Mouse (Mus musculus) forebrain, embryonic 12.5 days (tissue): Measurements from ENCODE around the gene Pklr. TPM values are rescaled to one million over a fixed set of nuclear protein-coding genes. Genes with fewer than 3 reads are reported as not detected.

Experiments
- ATAC-seq: fragments of 200-750 bp; cut with Nextera tagmentation; 2 replicates; pipeline ENCODE4 v1.8.0; 2017; ENCODE audit warnings: moderate TSS enrichment; ENCODE audit not compliant: low FRiP score
- H3K27ac ChIP-seq: fragments of 300-500 bp; sonication (generic); 2 replicates; pipeline ENCODE4 v1.5.1; 2016; ENCODE audit warnings: mild to moderate bottlenecking
- H3K27me3 ChIP-seq: fragments of 300-500 bp; sonication (generic); 2 replicates; pipeline ENCODE4 v1.6.1; 2016; ENCODE audit warnings: mild to moderate bottlenecking
- H3K36me3 ChIP-seq: fragments of 300-500 bp; sonication (generic); replicated peaks from 2 replicates; pipeline ENCODE4 v1.6.1; 2016; ENCODE audit warnings: mild to moderate bottlenecking
- H3K4me1 ChIP-seq: fragments of 300-500 bp; sonication (generic); 2 replicates; pipeline ENCODE4 v1.6.1; 2016
- H3K4me2 ChIP-seq: fragments of 300-500 bp; sonication (generic); 2 replicates; pipeline ENCODE4 v1.6.1; 2016; ENCODE audit warnings: mild to moderate bottlenecking, moderate library complexity
- H3K4me3 ChIP-seq: fragments of 300-500 bp; sonication (generic); replicated peaks from 2 replicates; pipeline ENCODE4 v1.5.1; 2016; ENCODE audit warnings: mild to moderate bottlenecking
- H3K9ac ChIP-seq: fragments of 300-500 bp; sonication (generic); 2 replicates; pipeline ENCODE4 v1.6.1; 2016; ENCODE audit warnings: mild to moderate bottlenecking
- H3K9me3 ChIP-seq: fragments of 300-500 bp; sonication (generic); 2 replicates; pipeline ENCODE4 v1.6.1; 2016
- WGBS: fragments of 180-500 bp; shearing (Covaris S2); methylation state at CpG from one replicate; pipeline ENCODE4 v1.1.7; 2016; 5-methylcytosine and 5-hydroxymethylcytosine counted together
- polyA plus RNA-seq: library from polyadenylated mRNA; unstranded; fragments of >200 nt; fragmentation: Nextera tagmentation; extraction: Ambion mirVana; gene quantifications from 2 replicates; pipeline ENCODE4 v1.2.1, GENCODE M21; 2016

The Pklr gene
- polyA plus RNA-seq, 1 experiment from 2014 or later = 0.09 TPM

DNA sequence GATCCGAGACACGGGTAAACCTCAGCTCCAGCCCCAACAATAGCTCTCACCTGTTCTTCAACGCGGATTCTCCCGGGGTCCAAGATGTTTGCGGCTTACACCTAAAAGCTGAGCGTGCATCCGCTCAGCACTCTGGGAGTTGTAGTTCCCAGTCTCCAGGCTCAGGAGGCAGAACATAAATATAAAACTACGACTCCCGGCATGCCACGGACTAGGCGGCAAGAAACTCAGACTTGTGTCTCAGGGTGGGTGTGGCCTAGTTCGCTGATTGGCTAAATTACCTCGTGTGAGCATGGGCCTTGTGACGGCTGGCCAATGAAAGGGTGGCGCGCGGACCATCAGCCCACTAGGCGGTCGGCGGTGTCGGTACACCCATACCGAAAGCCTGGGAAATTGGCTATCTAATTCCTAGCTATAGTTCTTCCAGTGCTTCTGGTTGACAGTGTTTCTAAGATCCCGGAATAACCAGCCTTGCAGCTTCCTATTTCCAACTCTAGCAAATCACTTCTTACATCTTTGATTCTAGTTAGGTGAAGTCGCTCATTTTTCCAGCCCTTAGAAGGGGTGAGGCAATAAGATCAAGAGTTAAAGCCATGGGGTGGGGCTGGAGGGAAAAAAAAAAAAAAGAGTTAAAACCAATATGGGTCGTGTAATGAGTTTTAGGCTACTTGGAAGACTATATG is 34.0 kb upstream of the Pklr start, which contains the start of gene Fdps:
Fdps (minus strand) TSS at position 148 of the 683 bp plus-strand sequence.
- Histone ChIP-seq H3K9me3 (no peaks in the 10 kb centered on the region), H3K27me3 (no peaks in the 10 kb centered on the region), H3K4me3 (peak within 1 kb of the TSS; percentile 79), H3K36me3 (peaks cover 26% of the 10 kb centered on the region), H3K9ac (peak within 1 kb of the TSS; percentile 80), H3K4me1 (peaks cover 36% of the 10 kb centered on the region), H3K27ac (peak within 1 kb of the TSS; percentile 83), H3K4me2 (peak within 1 kb of the TSS; percentile 89)
- ATAC-seq = peak; percentile 100
- WGBS = under 1% methylated on average over 26 of the region's 26 CpGs

DNA sequence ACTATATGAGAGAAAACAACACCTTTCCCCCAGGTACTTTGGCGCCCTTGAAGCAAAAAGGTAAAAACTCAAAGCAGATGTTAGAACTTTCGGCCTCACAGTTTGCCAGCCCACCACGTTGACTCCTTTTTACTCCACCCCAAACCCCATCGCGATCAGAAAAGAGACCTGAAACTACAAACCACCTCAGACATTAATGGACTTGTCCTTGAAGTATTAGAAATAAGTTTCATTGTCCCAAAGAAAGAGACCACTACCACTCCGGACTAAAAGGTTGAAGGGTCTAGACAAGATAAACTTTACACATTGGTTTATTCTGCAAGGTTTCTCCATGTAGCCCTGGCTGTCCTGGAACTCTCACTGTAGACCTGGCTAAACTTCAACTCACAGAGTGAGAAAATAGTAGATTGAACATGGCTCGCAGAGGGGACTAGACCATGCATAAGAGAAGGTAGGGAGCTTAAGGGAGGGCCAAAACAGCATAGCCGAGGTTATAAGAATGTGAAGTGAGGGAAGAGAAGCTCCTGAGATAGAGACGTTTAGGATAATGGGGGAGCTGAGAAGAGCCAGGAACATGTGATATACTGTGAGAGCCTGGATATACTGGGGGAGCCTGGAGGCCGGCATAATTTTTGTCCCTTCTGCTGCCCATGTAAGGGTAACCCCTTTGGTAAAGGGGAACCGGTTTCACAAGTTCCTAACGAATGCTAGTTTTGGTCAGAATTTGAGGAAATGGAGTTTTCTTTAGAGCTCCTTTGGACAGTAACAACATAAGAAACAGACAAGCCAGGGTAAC is 33.2 kb upstream of the Pklr start:
- H3K9ac ChIP-seq = no peak overlapping the region

DNA sequence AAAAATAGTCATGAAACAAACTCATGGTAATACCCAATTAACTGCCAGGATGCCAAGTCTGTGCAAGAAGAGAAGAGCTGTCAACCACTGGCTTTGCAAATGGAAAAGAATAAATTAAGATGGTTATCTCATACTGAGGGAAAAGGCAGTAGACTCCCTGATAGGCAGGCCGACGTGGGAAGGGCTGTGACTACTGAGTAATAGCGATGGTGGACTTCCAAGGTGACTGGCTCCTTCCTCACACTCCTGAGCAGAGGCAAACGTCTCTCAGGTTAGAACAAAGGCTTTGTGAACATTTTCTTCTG is 32.7 kb upstream of the Pklr start:
- H3K9me3 ChIP-seq = no peaks in the 10 kb centered on the region
- H3K27me3 ChIP-seq = no peaks in the 10 kb centered on the region
- peaks cover 33% of the 10 kb centered on the region for H3K4me1 ChIP-seq
- H3K27ac ChIP-seq = no peak overlapping the region
- H3K36me3 ChIP-seq = peaks cover 15% of the 10 kb centered on the region
- no peak for ATAC-seq
- no peak overlapping the region for H3K4me3 ChIP-seq
- no peak overlapping the region for H3K4me2 ChIP-seq
- WGBS = 81% methylated on average over 4 of the region's 4 CpGs
- no peak overlapping the region for H3K9ac ChIP-seq

More for the DNA sequence above, 33.2 kb upstream of the Pklr start:
- peaks cover 36% of the 10 kb centered on the region for H3K4me1 ChIP-seq
- H3K27me3 ChIP-seq = no peaks in the 10 kb centered on the region
- no peaks in the 10 kb centered on the region for H3K9me3 ChIP-seq
- no peak for ATAC-seq
- WGBS = 70% methylated on average over 12 of the region's 12 CpGs
- peak overlapping the region; percentile 79 for H3K4me3 ChIP-seq
- H3K27ac ChIP-seq = peak overlapping the region; percentile 83
- H3K36me3 ChIP-seq = peaks cover 20% of the 10 kb centered on the region
- H3K4me2 ChIP-seq = peak overlapping the region; percentile 89

DNA sequence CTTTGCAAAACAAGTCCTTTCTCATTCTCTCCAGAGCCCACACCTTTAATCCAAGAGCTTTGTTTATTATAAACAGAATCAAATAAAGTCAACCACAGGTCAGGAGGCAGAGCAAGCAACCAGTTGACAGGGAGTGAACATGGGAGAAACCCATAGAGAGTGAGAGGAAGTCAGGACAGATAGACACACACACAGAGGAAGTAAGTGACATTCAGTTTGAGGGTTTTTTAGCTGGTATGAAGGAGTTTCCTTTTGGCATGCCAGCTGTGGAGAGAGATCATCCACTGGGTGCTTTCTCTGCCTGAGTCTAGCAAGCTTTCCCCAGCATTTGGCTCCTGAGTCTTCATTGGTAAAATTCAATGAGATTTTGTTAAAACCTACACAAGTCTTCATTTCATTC is 29.1 kb upstream of the Pklr start:
- H3K9me3 ChIP-seq = no peaks in the 10 kb centered on the region
- no peak overlapping the region for H3K4me3 ChIP-seq
- ATAC-seq = no peak
- no peak overlapping the region for H3K9ac ChIP-seq
- H3K4me1 ChIP-seq = peaks cover 8% of the 10 kb centered on the region
- H3K27me3 ChIP-seq = no peaks in the 10 kb centered on the region
- H3K4me2 ChIP-seq = no peak overlapping the region
- H3K36me3 ChIP-seq = no peaks in the 10 kb centered on the region
- H3K27ac ChIP-seq = no peak overlapping the region

DNA sequence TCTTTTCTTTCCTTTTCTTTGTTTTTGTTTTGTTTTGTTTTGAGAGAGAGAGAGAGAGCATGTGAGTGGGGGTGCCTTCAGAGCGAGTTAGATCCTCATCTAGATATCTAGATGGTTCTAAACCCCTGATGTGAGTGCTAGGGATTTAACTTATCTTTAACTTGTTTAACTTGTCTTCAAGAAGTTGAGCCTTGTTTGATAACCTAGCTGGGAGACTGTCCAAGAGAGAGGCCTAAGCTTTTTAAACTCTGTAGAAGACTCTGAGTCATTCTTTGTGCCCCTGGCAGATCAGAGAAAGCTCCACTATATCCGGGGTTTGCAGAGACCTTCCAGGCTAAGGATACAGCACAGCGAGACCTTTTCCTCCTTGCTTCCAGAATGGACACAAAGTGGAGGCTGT is 28.4 kb upstream of the Pklr start:
- Histone ChIP-seq H3K36me3 (no peaks in the 10 kb centered on the region), H3K27me3 (no peaks in the 10 kb centered on the region), H3K4me3 (no peak overlapping the region), H3K4me2 (no peak overlapping the region), H3K9me3 (no peaks in the 10 kb centered on the region), H3K9ac (no peak overlapping the region), H3K27ac (no peak overlapping the region), H3K4me1 (0 out of 2 replicates have a peak, but pooled peaks cover 3% of the 10 kb centered on the region)
- ATAC-seq = no peak
- WGBS = 75% methylated on average over 3 of the region's 3 CpGs

DNA sequence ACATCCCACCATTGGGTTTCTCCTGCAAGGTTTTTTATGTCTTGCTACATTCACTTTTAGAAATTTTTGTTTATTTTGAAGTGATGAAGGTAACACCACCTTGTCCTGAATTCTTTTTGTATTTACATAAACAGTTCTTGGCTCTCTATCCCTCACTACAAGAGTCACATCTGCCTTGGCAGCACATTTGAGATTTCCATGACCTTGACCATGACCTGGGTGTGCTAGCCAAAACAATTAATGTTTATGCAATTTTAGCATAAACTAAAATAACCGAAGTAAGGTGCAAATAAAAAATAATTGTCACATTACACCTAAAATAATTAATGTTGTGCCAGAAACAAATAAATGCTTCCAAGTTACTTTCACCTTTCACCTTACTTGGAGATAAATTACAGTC is 27.8 kb upstream of the Pklr start:
- ATAC-seq = no peak
- Histone ChIP-seq H3K4me2 (no peak overlapping the region), H3K4me3 (no peak overlapping the region), H3K4me1 (no peaks in the 10 kb centered on the region), H3K27ac (no peak overlapping the region), H3K27me3 (no peaks in the 10 kb centered on the region), H3K36me3 (no peaks in the 10 kb centered on the region), H3K9me3 (no peaks in the 10 kb centered on the region), H3K9ac (no peak overlapping the region)
- WGBS = 83% methylated on average over 1 of the region's 1 CpGs

DNA sequence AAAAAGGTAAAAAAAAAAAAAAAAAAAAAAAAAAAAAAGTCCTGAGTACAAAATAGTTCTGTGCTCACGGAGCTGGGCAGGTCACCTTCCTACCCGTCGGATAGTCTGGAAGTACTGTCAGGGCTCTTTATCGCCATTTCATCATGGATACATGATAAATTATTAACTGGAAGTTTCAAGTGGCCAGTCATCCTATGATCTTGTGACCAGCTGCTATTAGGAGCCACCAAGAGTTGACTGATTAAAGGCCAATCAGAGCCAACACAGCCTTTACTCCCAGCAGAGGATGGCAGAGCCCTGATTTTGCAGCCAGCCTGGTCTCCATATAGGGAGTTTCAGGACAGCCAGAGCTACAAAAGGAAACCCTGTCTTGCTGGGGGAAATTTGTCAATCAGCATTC is 22.9 kb upstream of the Pklr start:
- Histone ChIP-seq H3K27me3 (no peaks in the 10 kb centered on the region), H3K4me3 (no peak overlapping the region), H3K36me3 (no peaks in the 10 kb centered on the region), H3K9ac (no peak overlapping the region), H3K4me1 (no peaks in the 10 kb centered on the region), H3K9me3 (no peaks in the 10 kb centered on the region), H3K27ac (no peak overlapping the region), H3K4me2 (no peak overlapping the region)
- 89% methylated on average over 4 of the region's 4 CpGs for WGBS
- ATAC-seq = no peak

DNA sequence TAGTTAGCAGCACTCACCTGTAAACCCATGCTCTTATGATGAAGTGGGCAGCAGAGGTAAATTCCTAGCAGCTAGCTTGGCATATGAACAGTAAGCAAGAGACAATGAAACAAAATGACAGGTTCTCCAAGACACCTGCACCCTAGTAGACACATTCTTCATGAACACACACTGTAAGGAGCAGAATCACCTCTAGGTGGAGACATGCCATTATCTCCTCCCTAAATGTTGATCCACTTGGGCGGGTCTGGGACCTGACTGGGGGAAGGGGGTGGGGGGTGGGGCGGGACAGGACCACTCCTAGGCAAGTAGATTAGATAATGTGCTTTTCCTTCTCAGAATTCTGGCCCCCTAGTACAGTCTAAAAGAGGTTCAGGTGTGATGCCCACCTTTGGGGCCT is 20.4 kb upstream of the Pklr start:
- Histone ChIP-seq H3K27me3 (no peaks in the 10 kb centered on the region), H3K4me2 (no peak overlapping the region), H3K4me1 (no peaks in the 10 kb centered on the region), H3K4me3 (no peak overlapping the region), H3K9ac (no peak overlapping the region), H3K36me3 (no peaks in the 10 kb centered on the region), H3K9me3 (no peaks in the 10 kb centered on the region), H3K27ac (no peak overlapping the region)
- 13% methylated on average over 2 of the region's 2 CpGs for WGBS
- no peak for ATAC-seq

DNA sequence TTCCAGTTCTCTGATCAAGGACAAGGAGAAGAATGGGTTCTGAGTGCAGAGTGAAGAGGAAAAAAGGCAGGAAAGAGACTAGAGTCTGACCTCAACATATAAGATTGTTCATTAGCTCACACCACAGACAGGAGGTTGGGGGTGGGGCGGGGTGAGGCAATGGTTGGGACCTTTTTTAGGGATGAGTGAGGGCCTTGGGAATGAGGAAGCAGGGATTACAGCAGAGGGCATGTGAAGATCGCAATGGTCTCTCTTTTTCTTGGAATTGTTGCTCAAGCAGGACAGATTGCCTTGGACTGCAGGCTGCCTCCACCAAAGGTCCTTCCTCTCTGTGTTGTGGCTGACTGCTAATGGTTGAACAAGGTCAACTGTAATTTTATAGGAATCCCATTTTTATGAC is 12.6 kb upstream of the Pklr start:
- WGBS = 88% methylated on average over 2 of the region's 2 CpGs
- Histone ChIP-seq H3K9me3 (no peaks in the 10 kb centered on the region), H3K4me3 (no peak overlapping the region), H3K4me1 (no peaks in the 10 kb centered on the region), H3K4me2 (no peak overlapping the region), H3K9ac (no peak overlapping the region), H3K36me3 (no peaks in the 10 kb centered on the region), H3K27me3 (no peaks in the 10 kb centered on the region), H3K27ac (no peak overlapping the region)
- ATAC-seq = no peak

DNA sequence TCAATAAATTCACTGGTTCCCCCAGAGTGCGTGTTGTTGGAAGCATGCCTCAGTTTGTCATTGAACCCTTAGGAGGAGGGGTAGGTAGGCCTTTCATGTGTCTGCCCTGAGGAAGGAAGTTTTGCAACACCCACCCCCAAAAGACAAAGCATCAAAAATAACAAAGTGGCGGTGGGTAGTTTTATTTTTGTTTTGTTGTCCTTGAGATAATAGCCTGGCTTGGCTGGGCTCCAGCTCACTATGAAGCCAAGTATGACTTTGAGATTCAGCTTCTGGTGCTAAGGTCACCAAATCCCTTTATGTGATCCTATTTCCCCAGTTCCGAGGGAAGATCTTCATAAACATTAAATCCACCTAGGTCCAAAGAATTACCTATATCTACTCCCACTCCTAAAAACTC is 11.7 kb upstream of the Pklr start:
- ATAC-seq = no peak
- no peaks in the 10 kb centered on the region for H3K4me1 ChIP-seq
- H3K9me3 ChIP-seq = no peaks in the 10 kb centered on the region
- no peak overlapping the region for H3K4me3 ChIP-seq
- H3K4me2 ChIP-seq = no peak overlapping the region
- H3K36me3 ChIP-seq = no peaks in the 10 kb centered on the region
- H3K27me3 ChIP-seq = no peaks in the 10 kb centered on the region
- no peak overlapping the region for H3K9ac ChIP-seq
- whole genome bisulfite sequencing = 90% methylated on average over 3 of the region's 3 CpGs
- no peak overlapping the region for H3K27ac ChIP-seq

DNA sequence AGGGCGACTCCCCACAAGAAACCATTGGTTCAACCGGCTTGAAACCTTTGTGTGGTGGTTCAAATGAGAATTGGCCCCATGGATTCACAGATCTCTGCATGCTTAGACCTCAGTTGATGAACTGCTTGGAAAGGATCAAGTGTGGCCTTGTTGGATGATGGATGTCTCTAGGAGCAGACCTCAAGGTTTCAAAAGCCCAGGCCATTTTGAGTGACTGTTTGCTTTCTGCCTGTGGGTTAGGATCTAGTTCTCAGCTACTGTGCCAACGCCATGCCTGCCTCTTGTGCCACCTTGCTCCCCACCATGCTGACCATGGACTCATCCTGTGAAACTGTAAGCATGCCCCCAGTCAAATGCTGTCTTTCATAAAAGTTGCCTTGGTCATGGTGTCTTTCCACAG is 10.0 kb upstream of the Pklr start:
- no peak overlapping the region for H3K4me2 ChIP-seq
- no peaks in the 10 kb centered on the region for H3K27me3 ChIP-seq
- no peaks in the 10 kb centered on the region for H3K9me3 ChIP-seq
- H3K36me3 ChIP-seq = no peaks in the 10 kb centered on the region
- H3K4me1 ChIP-seq = no peaks in the 10 kb centered on the region
- H3K27ac ChIP-seq = no peak overlapping the region
- no peak for ATAC-seq
- H3K4me3 ChIP-seq = no peak overlapping the region
- no peak overlapping the region for H3K9ac ChIP-seq
- 90% methylated on average over 3 of the region's 3 CpGs for WGBS

DNA sequence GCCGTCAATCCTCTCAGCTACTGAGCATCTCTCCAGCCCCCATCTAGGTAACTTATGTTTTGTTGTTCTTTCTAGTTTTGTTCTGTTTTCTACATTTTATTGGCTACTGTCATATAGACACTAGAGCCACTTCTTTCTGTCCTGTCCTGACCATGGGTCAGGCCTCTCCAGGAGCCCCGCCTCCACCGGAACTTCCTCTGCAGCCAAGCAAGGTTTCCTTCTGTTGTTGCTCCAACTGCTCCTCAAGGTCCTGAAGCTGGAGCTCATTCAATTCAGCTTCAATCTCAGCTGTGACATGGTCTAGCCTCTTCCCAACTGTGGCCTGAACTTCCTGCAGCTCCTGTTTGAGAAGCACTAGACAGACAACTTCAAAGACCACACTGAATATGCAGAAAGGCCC is 6.0 kb upstream of the Pklr start:
- Histone ChIP-seq H3K27me3 (peaks cover 5% of the 10 kb centered on the region), H3K9ac (no peak overlapping the region), H3K36me3 (no peaks in the 10 kb centered on the region), H3K4me3 (no peak overlapping the region), H3K4me2 (no peak overlapping the region), H3K9me3 (no peaks in the 10 kb centered on the region), H3K4me1 (peaks cover 7% of the 10 kb centered on the region), H3K27ac (no peak overlapping the region)
- WGBS = 97% methylated on average over 3 of the region's 3 CpGs
- no peak for ATAC-seq

DNA sequence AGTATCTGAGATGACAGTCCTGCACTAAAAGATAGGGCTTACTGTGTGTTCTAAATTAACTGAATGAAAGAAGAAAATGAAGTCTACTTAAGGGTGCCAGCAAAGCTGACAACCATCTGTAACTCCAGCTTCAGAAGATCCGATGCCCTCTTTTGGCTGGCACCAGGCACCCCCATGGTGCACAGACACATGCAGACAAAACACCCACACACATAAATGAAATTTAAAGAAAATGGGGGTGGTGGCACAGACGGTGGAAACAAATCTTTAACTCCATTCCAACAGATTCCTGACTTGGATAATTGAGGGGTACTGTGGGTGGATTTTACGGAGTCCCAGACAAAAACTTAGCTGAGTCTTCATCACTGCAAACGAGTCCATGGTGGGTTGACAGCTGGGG is 4.1 kb upstream of the Pklr start:
- Histone ChIP-seq H3K9me3 (no peaks in the 10 kb centered on the region), H3K36me3 (no peaks in the 10 kb centered on the region), H3K27me3 (peaks cover 8% of the 10 kb centered on the region), H3K4me3 (peak overlapping the region; percentile 31; the same call in 1 of the 2 replicates), H3K27ac (no peak overlapping the region), H3K9ac (peak overlapping the region; percentile 54), H3K4me2 (peak overlapping the region; percentile 59), H3K4me1 (peaks cover 7% of the 10 kb centered on the region)
- 44% methylated on average over 4 of the region's 4 CpGs for WGBS
- ATAC-seq = no peak
